Mouse (Mus musculus): Measurements from ENCODE around the gene Gm42421.

The Gm42421 gene

GRCm38 (mm10) chr5:143927875-143928274 lies at the start of gene Gm42421:
Gene Gm42421 (plus strand): TSS chr5:143928175.
- in situ Hi-C loops (cut with MboI, MseI): no loop called here

GRCm38 (mm10) chr5:143885274-143885673 lies 42.7 kb upstream of the Gm42421 start:
- in situ Hi-C loops (cut with MboI, MseI): loop anchor here (5.0 kb wide), 1 partner anchor 138 kb away; no protein-coding TSS in a partner anchor

GRCm38 (mm10) chr5:143890741-143891140 lies 37.2 kb upstream of the Gm42421 start:
- in situ Hi-C loops (cut with MboI, MseI): no loop called here

- in situ Hi-C loops (cut with MboI, MseI): no loop called here
Observed at GRCm38 (mm10) chr5:143892255-143892886, 35.6 kb upstream of the Gm42421 start.

GRCm38 (mm10) chr5:143893396-143893795 lies 34.6 kb upstream of the Gm42421 start:
- in situ Hi-C loops (cut with MboI, MseI): no loop called here

GRCm38 (mm10) chr5:143897635-143898330 lies 30.2 kb upstream of the Gm42421 start, which contains the start of gene Ankrd61:
Gene Ankrd61 (minus strand): TSS chr5:143897685.
- in situ Hi-C loops (cut with MboI, MseI): no loop called here

GRCm38 (mm10) chr5:143902111-143902510 lies 25.9 kb upstream of the Gm42421 start:
- in situ Hi-C loops (cut with MboI, MseI): loop anchor here (25.0 kb wide), 2 partner anchors 340 to 910 kb away; no protein-coding TSS in a partner anchor

GRCm38 (mm10) chr5:143903813-143904212 lies 24.2 kb upstream of the Gm42421 start:
- in situ Hi-C loops (cut with MboI, MseI): loop anchor here (25.0 kb wide), 2 partner anchors 342 to 908 kb away; no protein-coding TSS in a partner anchor

- in situ Hi-C loops (cut with MboI, MseI): loop anchor here (25.0 kb wide), 2 partner anchors 344 to 906 kb away; no protein-coding TSS in a partner anchor
Observed at GRCm38 (mm10) chr5:143906429-143906828, 21.5 kb upstream of the Gm42421 start.

GRCm38 (mm10) chr5:143908926-143909325 lies 19.0 kb upstream of the Gm42421 start:
- in situ Hi-C loops (cut with MboI, MseI): loop anchor here (25.0 kb wide), 2 partner anchors 347 to 903 kb away; no protein-coding TSS in a partner anchor

- in situ Hi-C loops (cut with MboI, MseI): loop anchor here (25.0 kb wide), 2 partner anchors 347 to 903 kb away; no protein-coding TSS in a partner anchor
Observed at GRCm38 (mm10) chr5:143909417-143910400, 18.3 kb upstream of the Gm42421 start, which contains the start of the genes Aimp2 and Pms2. Gene Aimp2 (minus strand): TSS chr5:143909847. Gene Pms2 (plus strand): TSS chr5:143909964.

GRCm38 (mm10) chr5:143916221-143916620 lies 11.8 kb upstream of the Gm42421 start:
- in situ Hi-C loops (cut with MboI, MseI): loop anchor here (25.0 kb wide), 2 partner anchors 354 to 896 kb away; no protein-coding TSS in a partner anchor

- in situ Hi-C loops (cut with MboI, MseI): loop anchor here (25.0 kb wide), 2 partner anchors 355 to 895 kb away; no protein-coding TSS in a partner anchor
Observed at GRCm38 (mm10) chr5:143917418-143917817, 10.6 kb upstream of the Gm42421 start.

GRCm38 (mm10) chr5:143918120-143918519 lies 9.9 kb upstream of the Gm42421 start:
- in situ Hi-C loops (cut with MboI, MseI): loop anchor here (25.0 kb wide), 2 partner anchors 356 to 894 kb away; no protein-coding TSS in a partner anchor

- in situ Hi-C loops (cut with MboI, MseI): loop anchor here (25.0 kb wide), 2 partner anchors 363 to 887 kb away; no protein-coding TSS in a partner anchor
Observed at GRCm38 (mm10) chr5:143924781-143925452, 3.1 kb upstream of the Gm42421 start.

GRCm38 (mm10) chr5:143929291-143929690 lies 1.3 kb downstream of the Gm42421 start:
- in situ Hi-C loops (cut with MboI, MseI): no loop called here

- in situ Hi-C loops (cut with MboI, MseI): no loop called here
Observed at GRCm38 (mm10) chr5:143930656-143931055, 2.7 kb downstream of the Gm42421 start.

- in situ Hi-C loops (cut with MboI, MseI): no loop called here
Observed at GRCm38 (mm10) chr5:143931863-143932580, 4.0 kb downstream of the Gm42421 start.

- in situ Hi-C loops (cut with MboI, MseI): no loop called here
Observed at GRCm38 (mm10) chr5:143932831-143933230, 4.9 kb downstream of the Gm42421 start, which contains the start of gene Rsph10b. Gene Rsph10b (plus strand): TSS chr5:143933035.
